Mouse (Mus musculus) effector memory CD4-positive, alpha-beta T cell, adult 5 months (primary cell): ENCODE data around the gene Ndufs7. TPM values are rescaled to one million over a fixed set of nuclear protein-coding genes. Genes with fewer than 3 reads are reported as not detected.

Experiments used
- polyA plus RNA-seq: library from polyadenylated mRNA; unstranded; fragments of 100-300 nt; shearing (Covaris generic); gene quantifications from one replicate; pipeline ENCODE4 v1.2.1, GENCODE M21; 2017

The Ndufs7 gene
- 146 TPM for polyA plus RNA-seq

DNA sequence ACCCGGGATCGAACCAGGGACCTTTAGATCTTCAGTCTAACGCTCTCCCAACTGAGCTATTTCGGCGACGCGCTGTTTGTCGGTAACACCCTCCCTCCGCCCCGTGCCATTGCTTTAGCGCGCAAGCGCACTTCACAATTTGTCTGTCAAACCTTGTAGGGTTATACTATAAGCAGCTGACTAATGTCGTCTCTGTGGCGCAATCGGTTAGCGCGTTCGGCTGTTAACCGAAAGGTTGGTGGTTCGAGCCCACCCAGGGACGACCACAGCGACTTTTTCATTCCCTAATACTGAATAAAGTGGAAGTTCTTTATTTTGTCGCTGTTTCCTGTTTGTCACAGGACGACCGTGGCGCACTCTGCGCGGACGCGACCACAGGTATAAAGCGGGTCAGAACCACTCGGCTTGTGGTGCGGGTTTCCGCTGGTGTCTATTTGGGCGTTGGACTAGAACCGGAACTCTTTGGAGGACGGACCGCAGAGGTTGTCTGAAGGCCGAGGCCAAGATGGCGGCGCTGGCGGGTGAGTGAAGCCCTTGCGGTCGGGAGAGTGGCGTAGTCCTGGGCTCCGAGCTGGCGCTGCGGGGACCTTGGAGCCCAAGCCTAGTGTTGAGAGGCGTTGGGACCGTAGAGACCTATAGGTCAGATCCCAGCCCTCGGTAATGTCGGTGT, at the start of gene Ndufs7:
TSS of gene Ndufs7 (plus strand) at position 151 of the 670 bp plus-strand sequence.

DNA sequence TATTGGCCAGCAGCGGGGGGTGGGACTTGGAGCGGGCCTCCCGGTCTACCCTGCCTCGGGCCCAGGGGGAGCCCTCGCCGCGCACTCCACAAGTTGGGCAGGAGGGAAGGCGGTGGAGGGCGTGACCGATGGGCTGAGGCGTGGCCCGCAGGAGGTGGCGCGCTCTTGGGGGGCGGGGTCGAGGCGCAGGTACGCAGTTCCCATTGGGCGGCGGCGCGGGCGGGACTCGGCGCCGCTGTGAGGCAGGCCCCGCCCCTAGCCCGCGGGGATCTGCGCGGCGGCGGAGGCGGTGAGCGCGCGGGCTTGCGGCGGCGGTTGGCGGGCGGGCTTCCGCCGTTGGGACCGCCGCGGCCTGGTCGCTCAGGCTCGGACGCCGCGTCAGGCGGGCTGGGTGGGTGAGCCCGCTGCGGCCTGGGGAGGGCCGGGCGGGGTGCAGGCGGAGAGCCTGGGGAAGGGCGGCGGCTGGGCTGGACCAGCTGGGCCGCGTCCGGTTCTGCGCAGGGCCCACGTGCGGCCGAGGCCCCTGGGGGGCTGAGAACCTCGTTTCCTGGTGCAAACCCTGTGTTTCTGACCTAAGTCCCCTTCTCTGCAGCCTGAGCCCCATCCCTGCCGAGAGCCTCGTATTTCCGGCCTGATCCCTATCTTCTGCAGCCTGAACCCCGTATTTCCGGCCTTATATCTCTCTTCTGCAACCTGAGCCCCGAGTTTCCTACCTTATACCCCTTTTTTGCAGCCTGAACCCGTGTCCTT, 22.3 kb upstream of the Ndufs7 start, which contains the start of gene Mum1:
TSS of gene Mum1 (plus strand) at position 19 of the 750 bp plus-strand sequence.

DNA sequence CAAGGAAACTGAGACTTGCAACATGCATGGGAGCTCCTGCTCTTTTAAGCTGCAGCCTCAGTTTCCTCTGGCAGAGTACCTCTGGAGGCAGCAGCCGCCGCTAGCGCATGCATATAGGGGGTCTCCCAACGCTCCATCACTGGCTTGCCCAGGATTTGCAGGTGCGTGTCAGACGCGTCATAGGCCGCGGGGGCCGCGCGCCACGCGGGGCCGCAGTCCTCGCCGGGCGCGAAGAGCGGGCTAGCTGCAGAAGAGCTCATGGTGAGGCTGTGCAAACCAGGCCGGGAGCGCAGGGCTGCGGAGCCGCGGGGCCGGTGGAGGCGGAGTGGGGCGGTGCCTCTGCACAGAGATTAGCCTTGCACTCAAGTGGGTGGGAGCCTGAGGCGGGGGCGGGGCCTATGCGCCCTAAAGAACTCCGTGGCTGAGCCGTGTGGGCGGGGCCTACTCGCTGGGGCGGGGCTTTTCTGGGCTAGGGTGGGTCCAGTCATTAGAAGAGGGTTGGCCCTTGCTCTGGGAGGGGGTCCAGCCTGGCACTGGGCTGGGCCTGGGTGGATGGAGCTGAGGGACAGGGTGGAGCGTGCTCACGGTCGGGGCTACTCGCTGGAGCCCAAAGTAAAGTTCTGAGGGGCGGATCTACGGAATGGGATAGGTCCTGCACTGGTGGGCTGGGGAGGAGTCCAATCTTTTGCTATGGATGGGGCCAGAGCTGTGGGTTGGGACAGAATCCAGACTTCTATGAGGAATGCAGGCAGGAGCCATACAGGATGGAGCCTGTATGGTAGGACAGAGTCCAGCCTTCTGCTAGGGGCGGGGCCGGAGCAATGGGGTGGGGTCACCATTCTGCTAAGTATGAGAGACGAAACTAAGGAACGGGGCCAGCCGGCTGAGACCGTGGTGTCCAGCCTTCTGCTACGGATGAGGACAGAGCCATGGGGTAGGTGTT, 12.0 kb downstream of the Ndufs7 start, which contains the start of the genes Gamt and Dazap1:
TSS of gene Gamt (minus strand) at position 371 of the 943 bp plus-strand sequence.
TSS of gene Dazap1 (plus strand) at position 845 of the 943 bp plus-strand sequence.

DNA sequence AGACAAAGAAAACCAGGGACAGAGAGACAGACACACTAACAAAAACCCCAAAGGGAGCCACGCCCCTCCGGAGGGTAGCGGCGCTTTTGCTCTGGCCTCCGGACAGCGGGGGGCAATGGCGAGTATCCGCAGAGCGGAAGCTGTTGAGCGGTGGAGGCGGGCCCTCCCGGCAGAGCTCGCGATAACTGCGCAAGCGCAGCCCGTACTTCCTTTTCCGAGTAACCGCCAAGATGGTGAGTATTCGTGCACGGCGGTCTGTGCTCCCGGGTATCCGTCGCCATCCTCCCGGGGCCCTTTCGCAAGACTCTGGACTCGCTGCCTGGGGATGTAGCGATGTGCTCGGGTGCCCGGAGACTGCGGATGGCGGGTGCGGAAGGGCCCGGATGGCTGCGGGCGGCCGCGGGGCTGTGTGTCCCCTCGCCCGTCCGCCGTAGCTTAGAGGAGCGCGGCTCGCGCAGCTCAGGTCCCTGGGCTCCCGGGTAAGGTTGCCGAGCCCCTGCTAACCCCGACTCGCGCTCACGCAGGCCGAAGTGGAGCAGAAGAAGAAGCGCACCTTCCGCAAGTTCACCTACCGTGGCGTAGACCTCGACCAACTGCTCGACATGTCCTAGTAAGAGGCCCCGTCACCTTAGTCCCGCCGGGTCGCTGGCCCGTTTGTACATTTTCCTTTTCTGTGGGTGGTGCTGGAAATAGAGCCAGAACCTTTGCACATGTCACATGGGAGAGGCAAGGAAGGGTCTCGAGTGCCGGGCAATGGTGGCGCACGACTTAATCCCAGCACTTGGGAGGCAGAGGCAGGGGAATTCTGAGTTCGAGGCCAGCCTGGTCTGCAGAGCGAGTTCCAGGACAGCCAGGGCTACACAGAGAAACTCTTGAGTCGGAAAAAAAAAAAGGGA, 43.6 kb downstream of the Ndufs7 start, which contains the start of gene Rps15:
TSS of gene Rps15 (plus strand) at position 203 of the 896 bp plus-strand sequence.

DNA sequence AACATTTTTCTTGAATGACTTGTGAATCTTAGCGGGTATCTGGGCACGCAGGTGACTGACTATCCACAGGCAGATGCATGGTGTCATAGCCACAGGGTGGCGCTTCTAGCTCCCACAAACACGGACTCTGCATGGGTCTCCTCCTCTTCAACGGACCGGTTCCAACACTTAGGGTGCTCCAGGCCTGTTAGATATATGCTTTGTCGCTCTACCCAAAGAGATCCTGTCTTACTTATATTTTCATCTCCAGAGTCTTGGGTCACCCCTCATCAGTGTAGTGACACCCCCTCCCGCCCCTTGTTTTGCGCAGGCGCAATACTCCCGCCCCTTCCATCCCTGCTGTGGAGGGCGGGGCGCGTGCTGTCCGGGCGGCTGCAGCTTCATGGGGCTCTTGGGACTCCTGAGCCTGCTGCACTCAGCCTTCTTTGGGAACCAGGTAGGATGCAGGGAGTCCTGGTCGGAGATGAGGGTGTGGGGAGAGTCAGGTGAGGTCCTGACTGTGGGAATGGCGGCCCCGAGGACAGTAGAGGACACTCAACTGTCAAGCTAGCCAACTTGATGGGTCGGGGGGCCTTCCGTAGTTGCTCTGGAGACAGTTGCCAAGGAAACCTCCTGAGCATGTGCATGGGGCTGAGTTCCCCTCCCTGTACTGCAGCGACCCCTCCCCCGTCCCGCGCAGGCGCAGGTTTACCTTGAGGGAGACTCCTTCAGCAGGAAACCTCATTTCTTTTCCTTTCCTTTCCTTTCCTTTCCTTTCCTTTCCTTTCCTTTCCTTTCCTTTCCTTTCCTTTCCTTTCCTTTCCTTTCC, 46.9 kb downstream of the Ndufs7 start, which contains the start of gene Apc2:
TSS of gene Apc2 (plus strand) at position 360 of the 808 bp plus-strand sequence.

Other genes starting within 250 kb of the Ndufs7 start
- gene Arhgap45, start 232.5 kb upstream of the Ndufs7 start, polyA plus RNA-seq: 733 TPM
- 112 TPM for gene Polr2e, start 209.3 kb upstream of the Ndufs7 start, polyA plus RNA-seq
- gene Gpx4, start 202.0 kb upstream of the Ndufs7 start, polyA plus RNA-seq: 368 TPM
- gene Sbno2, start 143.6 kb upstream of the Ndufs7 start, polyA plus RNA-seq: 62.6 TPM
- 79.3 TPM for gene Stk11, start 133.3 kb upstream of the Ndufs7 start, polyA plus RNA-seq
- gene Atp5d, start 110.5 kb upstream of the Ndufs7 start, polyA plus RNA-seq: 431 TPM
- 18.9 TPM for gene Cbarp, start 108.3 kb upstream of the Ndufs7 start, polyA plus RNA-seq
- gene Midn, start 100.8 kb upstream of the Ndufs7 start, polyA plus RNA-seq: 7.3 TPM
- 244 TPM for gene Cirbp, start 83.1 kb upstream of the Ndufs7 start, polyA plus RNA-seq
- 17.4 TPM for gene 1600002K03Rik, start 76.2 kb upstream of the Ndufs7 start, polyA plus RNA-seq
- not detected for gene Efna2, start 69.6 kb upstream of the Ndufs7 start, polyA plus RNA-seq
- 75.3 TPM for gene Mum1, start 22.7 kb upstream of the Ndufs7 start, polyA plus RNA-seq
- gene Gamt, start 11.9 kb downstream of the Ndufs7 start, polyA plus RNA-seq: 0.39 TPM
- gene Dazap1, start 12.4 kb downstream of the Ndufs7 start, polyA plus RNA-seq: 91.1 TPM
- gene Rps15, start 43.3 kb downstream of the Ndufs7 start, polyA plus RNA-seq: 817 TPM
- gene Apc2, start 46.9 kb downstream of the Ndufs7 start, polyA plus RNA-seq: not detected
- gene 2310011J03Rik, start 71.4 kb downstream of the Ndufs7 start, polyA plus RNA-seq: 25.5 TPM
- gene Pcsk4, start 80.4 kb downstream of the Ndufs7 start, polyA plus RNA-seq: 4.1 TPM
- not detected for gene Reep6, start 80.8 kb downstream of the Ndufs7 start, polyA plus RNA-seq
- not detected for gene Adamtsl5, start 99.3 kb downstream of the Ndufs7 start, polyA plus RNA-seq
- gene Plk5, start 107.3 kb downstream of the Ndufs7 start, polyA plus RNA-seq: not detected
- 9.1 TPM for gene Mex3d, start 138.5 kb downstream of the Ndufs7 start, polyA plus RNA-seq
- 96.5 TPM for gene Mbd3, start 150.4 kb downstream of the Ndufs7 start, polyA plus RNA-seq
- gene Uqcr11, start 157.7 kb downstream of the Ndufs7 start, polyA plus RNA-seq: 89.0 TPM
- 87.3 TPM for gene Tcf3, start 184.5 kb downstream of the Ndufs7 start, polyA plus RNA-seq
- not detected for gene Onecut3, start 245.7 kb downstream of the Ndufs7 start, polyA plus RNA-seq